Mouse (Mus musculus) MEL (cell line): ENCODE results near the gene Serpinf2. TPM values are rescaled to one million over a fixed set of nuclear protein-coding genes. Genes with fewer than 3 reads are reported as not detected.

Source experiments
- DNase-seq: peaks from one replicate; pipeline ENCODE4 v3.0.0; 2011; ENCODE audit warnings: low read depth, low spot score
- H3K27ac ChIP-seq: 2 replicates; pipeline ENCODE4 v1.5.1; 2012; ENCODE audit warnings: low read depth, mild to moderate bottlenecking, control low read depth, low read length, moderate library complexity; ENCODE audit not compliant: control insufficient read depth
- H3K27me3 ChIP-seq, 2 experiments: fragments of 150-350 bp in 1 of 2; sonication (generic) in 1 of 2; 2 replicates each; pipeline ENCODE4 v1.6.1; 2012; ENCODE audit warnings: low read length in 2 of 2, mild to moderate bottlenecking in 2 of 2, improper control_type of control experiment in 1 of 2, moderate library complexity in 1 of 2; ENCODE audit not compliant: insufficient read depth in 2 of 2, control insufficient read depth in 1 of 2
- H3K36me3 ChIP-seq, 2 experiments: 2 replicates each; pipeline ENCODE4 v1.6.1; 2012 to 2014; ENCODE audit warnings: low read length in 2 of 2, improper control_type of control experiment in 1 of 2, inconsistent platforms in 1 of 2, mild to moderate bottlenecking in 1 of 2; ENCODE audit not compliant: insufficient read depth in 2 of 2, control insufficient read depth in 1 of 2
- H3K4me1 ChIP-seq, 2 experiments: fragments of 150-350 bp in 1 of 2; sonication (generic) in 1 of 2; 2 replicates each; pipeline ENCODE4 v1.6.1; 2012; ENCODE audit warnings: low read length in 2 of 2, improper control_type of control experiment in 1 of 2, mild to moderate bottlenecking in 1 of 2; ENCODE audit not compliant: insufficient read depth in 2 of 2, control insufficient read depth in 1 of 2
- H3K4me3 ChIP-seq, 2 experiments: fragments of 150-350 bp in 1 of 2; sonication (generic) in 1 of 2; 2 replicates each; pipeline ENCODE4 v1.5.1; 2012; ENCODE audit warnings: low read depth in 2 of 2, low read length in 2 of 2, mild to moderate bottlenecking in 2 of 2, moderate library complexity in 2 of 2, control low read depth in 1 of 2, improper control_type of control experiment in 1 of 2; ENCODE audit not compliant: control insufficient read depth in 1 of 2, insufficient read depth in 1 of 2
- H3K79me2 ChIP-seq: 2 replicates; pipeline ENCODE4 v1.6.1; 2012; ENCODE audit warnings: mild to moderate bottlenecking, low read length, moderate library complexity; ENCODE audit not compliant: control insufficient read depth, poor library complexity, insufficient read depth
- H3K9ac ChIP-seq: 2 replicates; pipeline ENCODE4 v1.6.1; 2012; ENCODE audit warnings: low read depth, mild to moderate bottlenecking, control low read depth, low read length, moderate library complexity; ENCODE audit not compliant: control insufficient read depth, poor library complexity, severe bottlenecking
- H3K9me3 ChIP-seq: fragments of 150-350 bp; sonication (generic); replicated peaks from 2 replicates; pipeline ENCODE4 v1.6.1; 2012; ENCODE audit warnings: mild to moderate bottlenecking, low read length, improper control_type of control experiment, moderate library complexity; ENCODE audit not compliant: insufficient read depth
- CHD1 ChIP-seq: IDR thresholded peaks from 2 replicates; pipeline ENCODE4 v1.6.1; 2012; ENCODE audit warnings: low read depth, mild to moderate bottlenecking, inconsistent platforms, low read length, improper control_type of control experiment
- CHD2 ChIP-seq: IDR thresholded peaks from 2 replicates; pipeline ENCODE4 v1.6.1; 2011; ENCODE audit warnings: low read length, improper control_type of control experiment
- E2F4 ChIP-seq: IDR thresholded peaks from 2 replicates; pipeline ENCODE4 v1.6.1; 2011; ENCODE audit warnings: low read depth, low read length, improper control_type of control experiment, borderline replicate concordance
- ELF1 ChIP-seq: IDR thresholded peaks from 2 replicates; pipeline ENCODE4 v1.6.1; 2014; ENCODE audit warnings: low read depth, mild to moderate bottlenecking, inconsistent platforms, low read length, improper control_type of control experiment, moderate library complexity
- ETS1 ChIP-seq: IDR thresholded peaks from 2 replicates; pipeline ENCODE4 v1.6.1; 2012; ENCODE audit warnings: low read depth, mild to moderate bottlenecking, inconsistent platforms, low read length, improper control_type of control experiment, moderate library complexity
- GABPA ChIP-seq: IDR thresholded peaks from 2 replicates; pipeline ENCODE4 v1.6.1; 2012; ENCODE audit warnings: low read depth, mild to moderate bottlenecking, inconsistent platforms, low read length, improper control_type of control experiment, moderate library complexity
- HCFC1 ChIP-seq: IDR thresholded peaks from 2 replicates; pipeline ENCODE4 v1.6.1; 2012; ENCODE audit warnings: low read depth, mild to moderate bottlenecking, inconsistent platforms, low read length, improper control_type of control experiment, moderate library complexity
- MAFK ChIP-seq: IDR thresholded peaks from 2 replicates; pipeline ENCODE4 v1.6.1; 2011; ENCODE audit warnings: low read depth, mild to moderate bottlenecking, low read length, improper control_type of control experiment, borderline replicate concordance
- MXI1 ChIP-seq: IDR thresholded peaks from 2 replicates; pipeline ENCODE4 v1.6.1; 2011; ENCODE audit warnings: mild to moderate bottlenecking, low read depth, low read length, improper control_type of control experiment
- MYC ChIP-seq: IDR thresholded peaks from 2 replicates; pipeline ENCODE4 v1.6.1; 2011; ENCODE audit warnings: low read depth, mild to moderate bottlenecking, low read length, improper control_type of control experiment, moderate library complexity
- POLR2A ChIP-seq, 2 experiments: IDR thresholded peaks; 2 replicates each; pipeline ENCODE4 v1.6.1; 2011 to 2012; ENCODE audit warnings: low read length in 2 of 2, mild to moderate bottlenecking in 2 of 2, control low read depth in 1 of 2, improper control_type of control experiment in 1 of 2, low read depth in 1 of 2, moderate library complexity in 1 of 2; ENCODE audit not compliant: control insufficient read depth in 1 of 2, insufficient read depth in 1 of 2, poor library complexity in 1 of 2
- RAD21 ChIP-seq: IDR thresholded peaks from 2 replicates; pipeline ENCODE4 v1.6.1; 2011; ENCODE audit warnings: mild to moderate bottlenecking, low read depth, low read length, improper control_type of control experiment
- SMC3 ChIP-seq: IDR thresholded peaks from 2 replicates; pipeline ENCODE4 v1.6.1; 2011; ENCODE audit warnings: low read depth, low read length, improper control_type of control experiment
- USF1 ChIP-seq: IDR thresholded peaks from 2 replicates; pipeline ENCODE4 v1.6.1; 2014; ENCODE audit warnings: low read depth, mild to moderate bottlenecking, inconsistent platforms, low read length, improper control_type of control experiment, moderate library complexity
- ZNF384 ChIP-seq: IDR thresholded peaks from 2 replicates; pipeline ENCODE4 v1.6.1; 2012; ENCODE audit warnings: low read depth, mild to moderate bottlenecking, inconsistent platforms, low read length, improper control_type of control experiment
- polyA plus RNA-seq, 2 experiments: library from polyadenylated mRNA; stranded (reverse) in 1 of 2; unstranded in 1 of 2; fragments of >175 nt in 1 of 2; fragments of >200 nt in 1 of 2; gene quantifications; 2 replicates each; pipeline versions ENCODE4 v1.2.1 to v1.2.4; 2012; ENCODE audit warnings: low replicate concordance in 2 of 2, low read depth in 1 of 2; ENCODE audit not compliant: insufficient read length in 2 of 2, insufficient read depth in 1 of 2, missing spikeins in 1 of 2
- total RNA-seq: library from RNA; depleted of rRNA; stranded (reverse); fragments of 300-350 nt; gene quantifications from 2 replicates; pipeline ENCODE4 v1.2.3, GENCODE M21; 2012

Serpinf2 gene
- total and polyA plus RNA-seq, 3 experiments: 0.07 TPM; not detected in 2

DNA sequence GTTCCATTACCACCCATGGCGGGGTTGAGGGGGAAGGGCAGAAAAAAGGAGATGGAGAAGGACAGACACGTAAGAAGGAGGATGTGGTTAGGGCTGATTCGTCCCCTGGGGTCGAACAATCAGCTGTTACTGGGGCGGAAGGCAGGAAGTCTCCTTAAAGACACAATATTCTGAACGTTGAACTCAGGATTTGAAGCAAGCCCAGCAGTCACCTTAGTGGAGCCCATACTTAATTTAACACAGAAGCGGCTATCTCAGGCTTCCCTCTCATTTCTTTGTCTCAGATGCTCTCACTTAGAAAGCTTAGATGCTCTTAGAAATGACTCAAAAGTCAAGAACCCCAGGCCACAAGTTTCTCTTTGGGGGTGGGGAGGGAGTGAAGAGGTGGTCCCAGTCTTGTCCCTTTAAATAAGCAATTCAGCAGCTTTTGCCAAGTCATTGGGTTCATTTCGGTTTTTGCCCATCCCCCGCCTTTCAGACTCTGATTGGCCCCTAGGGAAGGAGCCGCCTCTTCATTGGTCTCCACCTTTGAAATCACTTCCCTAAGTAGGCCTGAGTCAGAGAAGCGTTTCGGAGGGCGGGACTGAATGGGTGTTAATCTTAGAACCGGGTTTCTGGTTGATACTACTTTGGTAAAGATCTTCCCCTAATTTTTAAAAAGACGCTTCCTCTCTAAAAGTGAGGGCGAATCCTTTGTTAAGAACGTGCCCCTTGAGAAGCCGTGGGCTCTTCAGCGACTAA, 20.9 kb upstream of the Serpinf2 start (continued):
- TF ChIP-seq MXI1: peak; percentile 55; the same call in 1 of the 2 replicates
- peak; percentile 91 for TF ChIP-seq CHD2
- TF ChIP-seq MAFK: peak; percentile 91
- TF ChIP-seq SMC3: no peak
- peak; percentile 97 for TF ChIP-seq ETS1

DNA sequence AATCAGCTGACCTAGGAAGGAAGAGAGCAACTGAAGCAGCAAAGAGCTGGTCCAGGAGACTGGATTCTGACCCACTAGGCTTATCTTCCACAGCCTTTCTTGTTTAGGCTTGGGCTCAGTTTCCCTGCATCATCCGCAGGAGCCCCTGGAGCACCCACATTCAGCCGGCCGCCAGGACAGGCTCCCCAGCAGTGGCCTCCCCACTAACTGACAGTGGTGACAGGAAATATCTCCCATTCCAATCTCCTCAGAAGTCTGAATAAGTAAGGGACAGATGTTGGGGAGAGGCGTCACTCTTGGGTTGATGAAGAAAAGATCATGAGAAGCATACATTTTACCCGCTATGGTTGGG, 20.3 kb upstream of the Serpinf2 start:
- H3K9me3 ChIP-seq: no peaks in the 10 kb centered on the region
- peaks cover 0 to 38% of the 10 kb centered on the region in 2 experiments; a peak in 2 of 4 replicates for H3K36me3 ChIP-seq
- DNase-seq: no peak
- H3K4me3 ChIP-seq: peak overlapping the region; percentile 34 to 51
- TF ChIP-seq RAD21 (no peak), GABPA (no peak), USF1 (peak; percentile 15; the same call in 1 of the 2 replicates), ZNF384 (no peak), ELF1 (no peak), ETS1 (no peak), E2F4 (no peak), HCFC1 (no peak), CHD1 (peak; percentile 95; the same call in 1 of the 2 replicates)
- peaks cover 14 to 46% of the 10 kb centered on the region in 2 experiments for H3K4me1 ChIP-seq
- peak overlapping the region; percentile 99 for H3K27ac ChIP-seq
- H3K9ac ChIP-seq: peak overlapping the region; percentile 74
- peaks cover 8% of the 10 kb centered on the region; the same call in 1 of the 2 replicates for H3K79me2 ChIP-seq
- no peaks in the 10 kb centered on the region for H3K27me3 ChIP-seq

- Histone ChIP-seq H3K4me1 (peaks cover 14 to 47% of the 10 kb centered on the region in 2 experiments), H3K9ac (peak overlapping the region; percentile 74), H3K9me3 (no peaks in the 10 kb centered on the region), H3K27ac (peak overlapping the region; percentile 99), H3K27me3 (no peaks in the 10 kb centered on the region), H3K36me3 (peaks cover 0 to 38% of the 10 kb centered on the region in 2 experiments; a peak in 2 of 4 replicates), H3K79me2 (peaks cover 8% of the 10 kb centered on the region; the same call in 1 of the 2 replicates), H3K4me3 (peak overlapping the region; percentile 34 to 51)
- TF ChIP-seq MYC (no peak), POLR2A (IDR thresholded peaks at IDR 0.05; ENCODE audit: control insufficient read depth in 1 of 2, insufficient read depth in 1 of 2, low read depth in 1 of 2, low read length in 2 of 2, poor library complexity in 1 of 2) (0 out of 4 replicates have a peak, but pooled peaks of 1 of the 2 experiments have one; percentile 33)
- DNase-seq: peak; percentile 60
Measured at GRCm38 (mm10) chr11:75459141-75459711, 19.8 kb upstream of the Serpinf2 start.
